Mouse (Mus musculus) midbrain, postnatal 0 days (tissue): ENCODE results near the gene Klhl32. TPM values are rescaled to one million over a fixed set of nuclear protein-coding genes. Genes with fewer than 3 reads are reported as not detected.

Experiments
- ATAC-seq: fragments of 200-750 bp; cut with Nextera tagmentation; 2 replicates; pipeline ENCODE4 v1.8.0; 2017; ENCODE audit warnings: moderate number of reproducible peaks, mild to moderate bottlenecking, moderate TSS enrichment, moderate library complexity; ENCODE audit not compliant: low FRiP score
- DNase-seq: peaks from one replicate; pipeline ENCODE4 v3.0.0-alpha.2; 2015; ENCODE audit warnings: low spot score
- H3K27ac ChIP-seq: fragments of 300-500 bp; sonication (generic); 2 replicates; pipeline ENCODE4 v1.5.1; 2014; ENCODE audit warnings: low read depth, mild to moderate bottlenecking, low read length, mixed read lengths
- H3K27me3 ChIP-seq: fragments of 300-500 bp; sonication (generic); 2 replicates; pipeline ENCODE4 v1.6.1; 2014; ENCODE audit warnings: low read length, control low read depth, mixed read lengths; ENCODE audit not compliant: insufficient read depth
- H3K36me3 ChIP-seq: fragments of 300-500 bp; sonication (generic); 2 replicates; pipeline ENCODE4 v1.6.1; 2014; ENCODE audit warnings: low read length, control low read depth, mixed read lengths; ENCODE audit not compliant: insufficient read depth
- H3K4me1 ChIP-seq: fragments of 300-500 bp; sonication (generic); 2 replicates; pipeline ENCODE4 v1.6.1; 2014; ENCODE audit warnings: mild to moderate bottlenecking, control low read depth, antibody characterized with exemption, low read length, mixed read lengths; ENCODE audit not compliant: insufficient read depth
- H3K4me2 ChIP-seq: fragments of 300-500 bp; sonication (generic); 2 replicates; pipeline ENCODE4 v1.6.1; 2014; ENCODE audit warnings: low read depth, mild to moderate bottlenecking, low read length, mixed read lengths; ENCODE audit not compliant: poor library complexity, severe bottlenecking
- H3K4me3 ChIP-seq: fragments of 300-500 bp; sonication (generic); 2 replicates; pipeline ENCODE4 v1.5.1; 2014; ENCODE audit warnings: low read depth, mild to moderate bottlenecking, low read length, moderate library complexity
- H3K9ac ChIP-seq: fragments of 300-500 bp; sonication (generic); replicated peaks from 2 replicates; pipeline ENCODE4 v1.6.1; 2014; ENCODE audit warnings: mild to moderate bottlenecking, low read length, moderate library complexity, mixed read lengths; ENCODE audit not compliant: poor library complexity, severe bottlenecking
- H3K9me3 ChIP-seq: fragments of 300-500 bp; sonication (generic); 2 replicates; pipeline ENCODE4 v1.6.1; 2016; ENCODE audit warnings: low read length, control low read depth
- CTCF ChIP-seq: IDR thresholded peaks from 2 replicates; pipeline ENCODE4 v1.5.1; 2016; ENCODE audit warnings: antibody characterized with exemption, mild to moderate bottlenecking
- WGBS: fragments of 180-500 bp; shearing (Covaris S2); extraction: QIAGEN DNeasy Blood & Tissue Kit; methylation state at CpG from one replicate; pipeline ENCODE4 v1.1.7; 2014; 5-methylcytosine and 5-hydroxymethylcytosine counted together
- polyA plus RNA-seq: library from polyadenylated mRNA; unstranded; fragments of >200 nt; fragmentation: Nextera tagmentation; extraction: Ambion mirVana; gene quantifications from 2 replicates; pipeline ENCODE4 v1.2.1, GENCODE M21; 2015
- total RNA-seq: library from RNA; depleted of rRNA; stranded (reverse); fragments of >200 nt; gene quantifications from 2 replicates; pipeline ENCODE4 v1.2.3, GENCODE M21; 2014

The Klhl32 gene
- total and polyA plus RNA-seq, 2 experiments from 2014 or later: 34.0 to 36.5 TPM

- H3K36me3 ChIP-seq: no peaks in the 10 kb centered on the region
- ATAC-seq (no peak), DNase-seq (no peak)
- H3K4me1 ChIP-seq: peaks cover 5% of the 10 kb centered on the region; the same call in 1 of the 2 replicates
- H3K27me3 ChIP-seq: no peaks in the 10 kb centered on the region
- no peak overlapping the region for H3K27ac ChIP-seq
- TF ChIP-seq CTCF: no peak
- no peak overlapping the region for H3K4me3 ChIP-seq
- H3K9ac ChIP-seq: no peak overlapping the region
- 52% methylated on average over 2 of the region's 2 CpGs for WGBS
- H3K4me2 ChIP-seq: no peak overlapping the region
- no peaks in the 10 kb centered on the region for H3K9me3 ChIP-seq
Measured at GRCm38 (mm10) chr4:24847406-24847805, 3.5 kb downstream of the Klhl32 start.

- Histone ChIP-seq H3K36me3 (no peaks in the 10 kb centered on the region), H3K9ac (no peak overlapping the region), H3K27me3 (no peaks in the 10 kb centered on the region), H3K4me3 (no peak overlapping the region), H3K4me1 (peaks cover 5% of the 10 kb centered on the region; the same call in 1 of the 2 replicates), H3K9me3 (no peaks in the 10 kb centered on the region), H3K27ac (no peak overlapping the region), H3K4me2 (no peak overlapping the region)
- 91% methylated on average over 5 of the region's 5 CpGs for WGBS
- TF ChIP-seq CTCF: no peak
- DNase-seq (no peak), ATAC-seq (no peak)
Measured at GRCm38 (mm10) chr4:24845546-24845945, 5.4 kb downstream of the Klhl32 start.

- Histone ChIP-seq H3K9ac (no peak overlapping the region), H3K4me1 (no peaks in the 10 kb centered on the region), H3K9me3 (no peaks in the 10 kb centered on the region), H3K4me3 (no peak overlapping the region), H3K27ac (no peak overlapping the region), H3K36me3 (no peaks in the 10 kb centered on the region), H3K4me2 (no peak overlapping the region), H3K27me3 (no peaks in the 10 kb centered on the region)
- ATAC-seq: no peak
- WGBS: 54% methylated on average over 6 of the region's 6 CpGs
- no peak for TF ChIP-seq CTCF
- DNase-seq: peak; percentile 17
Measured at GRCm38 (mm10) chr4:24838567-24838966, 12.4 kb downstream of the Klhl32 start.

GRCm38 (mm10) chr4:24835555-24835954 is 15.4 kb downstream of the Klhl32 start:
- Histone ChIP-seq H3K4me3 (no peak overlapping the region), H3K4me2 (no peak overlapping the region), H3K27ac (no peak overlapping the region), H3K27me3 (no peaks in the 10 kb centered on the region), H3K9ac (no peak overlapping the region), H3K36me3 (no peaks in the 10 kb centered on the region), H3K4me1 (no peaks in the 10 kb centered on the region), H3K9me3 (no peaks in the 10 kb centered on the region)
- ATAC-seq (no peak), DNase-seq (no peak)
- 41% methylated on average over 7 of the region's 7 CpGs for WGBS
- TF ChIP-seq CTCF: no peak

- no peak overlapping the region for H3K4me2 ChIP-seq
- no peak for TF ChIP-seq CTCF
- no peak for DNase-seq
- no peak for ATAC-seq
- H3K27me3 ChIP-seq: no peaks in the 10 kb centered on the region
- H3K9ac ChIP-seq: no peak overlapping the region
- 81% methylated on average over 1 of the region's 1 CpGs for WGBS
- no peaks in the 10 kb centered on the region for H3K9me3 ChIP-seq
- H3K4me1 ChIP-seq: no peaks in the 10 kb centered on the region
- H3K4me3 ChIP-seq: no peak overlapping the region
- no peak overlapping the region for H3K27ac ChIP-seq
- no peaks in the 10 kb centered on the region for H3K36me3 ChIP-seq
Measured at GRCm38 (mm10) chr4:24808316-24808715, 42.6 kb downstream of the Klhl32 start.

GRCm38 (mm10) chr4:24801881-24802280 is 49.0 kb downstream of the Klhl32 start:
- Histone ChIP-seq H3K4me3 (no peak overlapping the region), H3K27ac (no peak overlapping the region), H3K4me1 (no peaks in the 10 kb centered on the region), H3K4me2 (no peak overlapping the region), H3K27me3 (no peaks in the 10 kb centered on the region), H3K9me3 (no peaks in the 10 kb centered on the region), H3K9ac (no peak overlapping the region), H3K36me3 (no peaks in the 10 kb centered on the region)
- DNase-seq (no peak), ATAC-seq (no peak)
- no peak for TF ChIP-seq CTCF
- WGBS: 36% methylated on average over 1 of the region's 1 CpGs
